Mouse (Mus musculus) liver, embryonic 14.5 days (tissue): ENCODE measurements around the gene Ccdc12. TPM values are rescaled to one million over a fixed set of nuclear protein-coding genes. Genes with fewer than 3 reads are reported as not detected.

Source experiments
- ATAC-seq: fragments of 200-750 bp; cut with Nextera tagmentation; 2 replicates; pipeline ENCODE4 v1.8.0; 2017; ENCODE audit warnings: moderate number of reproducible peaks, mild to moderate bottlenecking, moderate library complexity; ENCODE audit not compliant: insufficient read depth
- DNase-seq, 3 experiments: peaks; one replicate each; pipeline ENCODE4 v3.0.0-alpha.2; 2012 to 2013; ENCODE audit warnings: low read depth in 3 of 3, low spot score in 3 of 3
- H3K27ac ChIP-seq: fragments of 300-500 bp; sonication (generic); 2 replicates; pipeline ENCODE4 v1.5.1; 2014; ENCODE audit warnings: moderate library complexity, mild to moderate bottlenecking, control low read depth, inconsistent platforms
- H3K27me3 ChIP-seq: fragments of 300-500 bp; sonication (generic); 2 replicates; pipeline ENCODE4 v1.6.1; 2014; ENCODE audit warnings: mild to moderate bottlenecking, low read length, moderate library complexity; ENCODE audit not compliant: control insufficient read depth, insufficient read depth
- H3K36me3 ChIP-seq: fragments of 300-500 bp; sonication (generic); replicated peaks from 2 replicates; pipeline ENCODE4 v1.6.1; 2014; ENCODE audit warnings: low read depth; ENCODE audit not compliant: control insufficient read depth, insufficient read depth
- H3K4me1 ChIP-seq, 2 experiments: fragments of 200-500 bp in 1 of 2; fragments of 300-500 bp in 1 of 2; sonication (generic) in 1 of 2; replicated peaks; 2 replicates each; pipeline ENCODE4 v1.6.1; 2012 to 2014; ENCODE audit warnings: antibody characterized with exemption in 1 of 2, inconsistent platforms in 1 of 2, low read length in 1 of 2; ENCODE audit not compliant: control insufficient read depth in 2 of 2, insufficient read depth in 2 of 2
- H3K4me2 ChIP-seq: fragments of 300-500 bp; sonication (generic); 2 replicates; pipeline ENCODE4 v1.6.1; 2014; ENCODE audit warnings: low read depth, mild to moderate bottlenecking, control low read depth, moderate library complexity
- H3K4me3 ChIP-seq, 2 experiments: fragments of 200-500 bp in 1 of 2; fragments of 300-500 bp in 1 of 2; sonication (generic) in 1 of 2; 2 replicates each; pipeline ENCODE4 v1.5.1; 2012 to 2014; ENCODE audit warnings: low read depth in 2 of 2, low read length in 2 of 2, mild to moderate bottlenecking in 2 of 2, control low read depth in 1 of 2, inconsistent platforms in 1 of 2, moderate library complexity in 1 of 2; ENCODE audit not compliant: insufficient read depth in 1 of 2
- H3K9ac ChIP-seq: fragments of 300-500 bp; sonication (generic); replicated peaks from 2 replicates; pipeline ENCODE4 v1.6.1; 2014; ENCODE audit warnings: mild to moderate bottlenecking, control low read depth, moderate library complexity
- H3K9me3 ChIP-seq: fragments of 300-500 bp; sonication (generic); 2 replicates; pipeline ENCODE4 v1.6.1; 2016; ENCODE audit warnings: low read length, mixed read lengths; ENCODE audit not compliant: control insufficient read depth
- CTCF ChIP-seq: IDR thresholded peaks from 2 replicates; pipeline ENCODE4 v1.5.1; 2016; ENCODE audit warnings: antibody characterized with exemption, low read depth, control low read depth
- EP300 ChIP-seq: IDR thresholded peaks from 2 replicates; pipeline ENCODE4 v1.6.1; 2016; ENCODE audit warnings: antibody characterized with exemption, low read depth
- WGBS: fragments of 180-500 bp; shearing (Covaris S2); extraction: QIAGEN DNeasy Blood & Tissue Kit; methylation state at CpG from one replicate; pipeline ENCODE4 v1.1.7; 2014; ENCODE audit not compliant: insufficient replicate concordance; 5-methylcytosine and 5-hydroxymethylcytosine counted together
- polyA plus RNA-seq, 2 experiments: library from polyadenylated mRNA; depleted of rRNA in 1 of 2; stranded (reverse) in 1 of 2; unstranded in 1 of 2; fragments of >200 nt; fragmentation: Nextera tagmentation in 1 of 2; extraction: Ambion mirVana in 1 of 2; gene quantifications; 2 replicates each; pipeline versions ENCODE4 v1.2.1 to v1.2.3; 2012 to 2014

Gene Ccdc12
- polyA plus RNA-seq, 2 experiments = 64.5 to 66.0 TPM

GRCm38 (mm10) chr9:110673107-110673752 is 16.9 kb downstream of the Ccdc12 start:
- DNase-seq = no peak
- no peak overlapping the region for H3K27ac ChIP-seq
- no peak overlapping the region for H3K9ac ChIP-seq
- H3K4me1 ChIP-seq = peaks cover 49 to 56% of the 10 kb centered on the region in 2 experiments
- no peak overlapping the region for H3K4me2 ChIP-seq
- H3K27me3 ChIP-seq = no peaks in the 10 kb centered on the region
- 54% methylated on average over 10 of the region's 10 CpGs for WGBS
- no peak for ATAC-seq
- H3K9me3 ChIP-seq = no peaks in the 10 kb centered on the region
- no peak for TF ChIP-seq EP300
- no peak for TF ChIP-seq CTCF
- H3K4me3 ChIP-seq = no peak overlapping the region
- no peaks in the 10 kb centered on the region for H3K36me3 ChIP-seq

- peaks cover 19 to 26% of the 10 kb centered on the region in 2 experiments for H3K4me1 ChIP-seq
- no peak overlapping the region for H3K4me3 ChIP-seq
- no peak overlapping the region; the same call in 1 of the 2 replicates for H3K27ac ChIP-seq
- ATAC-seq = peak; percentile 64
- peak in 1 of 3 experiments; percentile 60 for DNase-seq
- no peaks in the 10 kb centered on the region for H3K36me3 ChIP-seq
- TF ChIP-seq CTCF (no peak), EP300 (no peak)
- no peaks in the 10 kb centered on the region for H3K27me3 ChIP-seq
- WGBS = 20% methylated on average over 8 of the region's 8 CpGs
- H3K9ac ChIP-seq = no peak overlapping the region
- H3K4me2 ChIP-seq = peak overlapping the region; percentile 11; the same call in 1 of the 2 replicates
- no peaks in the 10 kb centered on the region for H3K9me3 ChIP-seq
Observed at GRCm38 (mm10) chr9:110676492-110676911, 20.2 kb downstream of the Ccdc12 start.

- WGBS = 66% methylated on average over 5 of the region's 5 CpGs
- TF ChIP-seq EP300 (no peak), CTCF (no peak)
- DNase-seq = no peak
- no peak overlapping the region for H3K4me2 ChIP-seq
- no peak for ATAC-seq
- H3K9me3 ChIP-seq = no peaks in the 10 kb centered on the region
- H3K9ac ChIP-seq = no peak overlapping the region
- no peaks in the 10 kb centered on the region for H3K36me3 ChIP-seq
- H3K27me3 ChIP-seq = no peaks in the 10 kb centered on the region
- H3K4me1 ChIP-seq = peaks cover 19 to 33% of the 10 kb centered on the region in 2 experiments
- no peak overlapping the region for H3K27ac ChIP-seq
- no peak overlapping the region for H3K4me3 ChIP-seq
Observed at GRCm38 (mm10) chr9:110678886-110679285, 22.6 kb downstream of the Ccdc12 start.

GRCm38 (mm10) chr9:110680736-110681507 is 24.6 kb downstream of the Ccdc12 start:
- H3K27ac ChIP-seq = no peak overlapping the region
- no peak overlapping the region for H3K9ac ChIP-seq
- 37% methylated on average over 7 of the region's 7 CpGs for WGBS
- no peaks in the 10 kb centered on the region for H3K27me3 ChIP-seq
- H3K9me3 ChIP-seq = no peaks in the 10 kb centered on the region
- TF ChIP-seq EP300 (no peak), CTCF (no peak)
- no peak for DNase-seq
- no peak overlapping the region for H3K4me2 ChIP-seq
- no peaks in the 10 kb centered on the region for H3K36me3 ChIP-seq
- H3K4me1 ChIP-seq = peaks cover 10 to 30% of the 10 kb centered on the region in 2 experiments
- H3K4me3 ChIP-seq = no peak overlapping the region
- ATAC-seq = no peak

GRCm38 (mm10) chr9:110681817-110682216 is 25.5 kb downstream of the Ccdc12 start:
- Histone ChIP-seq H3K4me3 (no peak overlapping the region), H3K36me3 (no peaks in the 10 kb centered on the region), H3K9ac (no peak overlapping the region), H3K27ac (no peak overlapping the region), H3K4me2 (no peak overlapping the region), H3K9me3 (no peaks in the 10 kb centered on the region), H3K27me3 (no peaks in the 10 kb centered on the region), H3K4me1 (peaks cover 1 to 22% of the 10 kb centered on the region in 2 experiments)
- no peak for TF ChIP-seq CTCF
- no peak for TF ChIP-seq EP300
- DNase-seq = no peak
- WGBS = 73% methylated on average over 9 of the region's 9 CpGs
- ATAC-seq = no peak
